Mouse (Mus musculus) spleen, adult 2 months (tissue): Measurements from ENCODE around the gene Tmem108.

ENCODE experiments used
- CTCF ChIP-seq: fragments of 200-500 bp; IDR thresholded peaks from 2 replicates; pipeline ENCODE4 v1.5.1; 2011; ENCODE audit warnings: mild to moderate bottlenecking, inconsistent platforms; ENCODE audit not compliant: insufficient read depth, insufficient read length, insufficient replicate concordance; ENCODE audit errors: extremely low read depth
- POLR2A ChIP-seq: fragments of 200-500 bp; IDR thresholded peaks from 2 replicates; pipeline ENCODE4 v1.6.1; 2011; ENCODE audit warnings: low read depth, low read length, inconsistent platforms

DNA sequence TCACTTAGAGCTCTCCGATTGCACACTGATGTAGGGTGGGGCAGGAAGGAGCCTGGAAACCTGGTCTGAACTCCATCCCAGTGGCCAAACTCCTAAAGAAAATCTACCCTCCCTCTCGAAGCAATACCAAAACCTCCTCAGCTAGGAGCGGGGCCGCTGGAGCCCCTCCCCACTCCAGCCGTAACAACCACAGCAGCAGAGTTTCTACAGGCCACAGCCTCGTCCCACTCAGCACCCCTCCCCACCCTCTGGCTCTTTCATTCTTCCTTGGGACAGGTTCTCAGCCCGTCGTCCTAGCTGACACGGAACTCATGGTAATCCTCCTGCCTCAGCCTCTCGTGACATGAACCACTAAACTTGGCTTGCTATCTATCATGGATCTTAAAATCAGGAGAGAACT is 72.6 kb downstream of the Tmem108 start:
- no peak for TF ChIP-seq CTCF
- TF ChIP-seq POLR2A, result no peak
